Mouse (Mus musculus) c-Kit-positive CD71-positive TER-119-negative erythroid progenitor cells, embryonic 14.5 days (primary cell): Measurements from ENCODE around the gene Serpine1.

Experiments
- DNase-seq: peaks from one replicate; pipeline ENCODE4 v3.0.0-alpha.2; 2013; ENCODE audit warnings: low read depth

Serpine1 gene

GRCm38 (mm10) chr5:137054873-137055272 lies 17.2 kb downstream of the Serpine1 start:
- no peak for DNase-seq

DNA sequence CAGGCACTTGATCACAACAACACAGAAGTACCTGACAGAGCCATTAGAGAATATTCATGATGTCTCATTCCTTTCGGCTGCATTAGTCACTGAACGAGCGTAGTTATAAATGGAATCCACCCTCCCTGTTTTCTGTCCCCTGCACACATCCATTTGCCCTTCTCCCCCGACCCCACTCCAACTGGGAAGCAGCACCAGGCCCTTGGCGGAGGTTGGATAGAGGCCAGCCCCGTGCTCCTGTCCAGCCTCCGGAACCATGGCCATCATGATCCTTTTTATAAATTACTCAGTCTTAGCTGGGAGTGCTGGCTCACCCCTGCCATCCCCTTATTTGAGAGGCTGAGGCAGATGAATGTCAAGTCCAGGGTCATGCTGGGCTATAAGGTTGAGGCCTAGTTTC lies 17.8 kb downstream of the Serpine1 start:
- DNase-seq, result no peak

GRCm38 (mm10) chr5:137051914-137052505 lies 20.1 kb downstream of the Serpine1 start:
- no peak for DNase-seq

GRCm38 (mm10) chr5:137051125-137051524 lies 20.9 kb downstream of the Serpine1 start:
- DNase-seq, result no peak

DNA sequence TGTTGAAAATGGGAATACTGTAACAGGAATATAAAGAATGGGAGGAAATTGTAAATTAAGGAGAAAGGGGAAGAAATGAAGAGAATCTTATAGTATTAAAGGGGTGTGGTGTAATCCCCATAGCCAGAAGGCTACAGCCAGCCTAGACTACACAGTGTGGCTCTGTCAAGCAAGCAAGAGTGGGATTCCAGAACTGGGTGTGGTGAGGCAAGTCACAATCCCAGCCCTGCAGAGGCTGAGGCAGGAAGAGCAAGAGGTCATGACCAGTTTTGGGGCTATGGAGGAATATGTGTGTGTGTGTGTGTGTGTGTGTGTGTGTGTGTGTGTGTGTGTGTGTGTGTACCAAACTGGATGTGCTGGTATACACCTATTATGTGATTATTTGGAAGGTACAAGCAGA lies 25.1 kb downstream of the Serpine1 start:
- no peak for DNase-seq

DNA sequence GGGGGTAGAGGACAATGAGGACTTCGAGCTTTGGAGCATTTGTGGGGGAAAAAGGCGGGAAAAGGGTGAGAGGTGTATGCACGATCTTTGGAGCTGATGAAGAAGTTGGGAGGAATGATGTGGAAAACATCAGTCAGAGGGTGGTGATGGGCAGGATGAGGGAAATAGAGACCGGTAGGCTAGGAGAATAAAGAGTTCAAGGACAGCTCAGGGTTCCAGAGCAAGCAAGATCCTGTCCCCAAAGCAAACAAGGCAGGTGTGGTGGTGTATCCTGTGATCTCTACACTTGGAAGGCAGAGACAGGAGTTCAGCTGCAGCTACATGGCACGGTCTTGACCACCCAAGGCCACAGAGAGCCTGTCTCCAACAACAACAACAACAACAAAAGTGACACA lies 25.7 kb downstream of the Serpine1 start:
- DNase-seq, result no peak

DNA sequence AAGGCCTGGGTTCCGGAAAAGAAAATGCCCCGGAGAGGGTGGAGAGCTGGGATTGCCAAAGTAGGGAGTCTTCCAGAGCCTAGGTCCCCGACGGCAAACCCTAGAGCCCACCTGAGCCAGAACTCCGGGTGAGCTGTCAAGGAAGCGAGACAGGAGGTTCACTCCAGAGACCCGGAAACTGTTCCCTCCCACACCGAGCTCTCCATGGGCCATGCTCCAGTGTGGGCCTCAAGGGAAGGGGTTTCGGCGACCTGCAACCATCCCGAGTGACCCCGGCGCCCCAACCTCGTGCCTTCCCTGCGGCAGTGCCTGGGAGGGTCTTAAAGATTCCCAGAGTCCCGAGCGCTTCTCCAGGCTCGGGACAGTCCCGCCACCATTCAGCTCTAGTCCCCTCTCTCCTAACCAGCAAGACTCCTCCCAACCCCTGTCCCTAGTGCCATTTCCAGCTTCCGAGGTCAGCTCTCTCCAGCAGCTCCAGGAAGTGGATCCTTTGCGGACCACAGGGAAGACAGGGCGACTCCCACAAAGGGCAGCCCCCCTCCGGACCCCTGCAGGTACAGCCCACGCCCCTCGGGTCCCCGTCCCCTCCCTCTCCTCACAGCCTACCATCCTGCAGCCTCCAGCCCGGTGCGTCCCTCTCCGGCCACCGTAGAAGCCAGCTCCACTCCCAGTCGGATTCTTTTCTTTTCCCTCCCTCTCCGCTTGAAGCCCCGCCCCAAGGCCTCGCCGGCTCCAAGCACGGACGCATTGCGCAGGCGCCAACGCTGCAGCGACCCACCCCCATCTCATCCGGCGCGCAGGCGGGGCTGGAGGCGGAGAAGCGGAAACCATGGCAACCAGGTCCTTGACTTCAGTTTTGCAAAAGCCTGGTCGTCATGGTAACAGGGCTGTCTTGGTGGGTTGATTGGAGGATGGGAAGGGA lies 26.4 kb downstream of the Serpine1 start, which contains the start of gene Ap1s1:
Gene Ap1s1 (minus strand): TSS at position 734 of the 922 bp plus-strand sequence.
- peak; percentile 88 for DNase-seq

DNA sequence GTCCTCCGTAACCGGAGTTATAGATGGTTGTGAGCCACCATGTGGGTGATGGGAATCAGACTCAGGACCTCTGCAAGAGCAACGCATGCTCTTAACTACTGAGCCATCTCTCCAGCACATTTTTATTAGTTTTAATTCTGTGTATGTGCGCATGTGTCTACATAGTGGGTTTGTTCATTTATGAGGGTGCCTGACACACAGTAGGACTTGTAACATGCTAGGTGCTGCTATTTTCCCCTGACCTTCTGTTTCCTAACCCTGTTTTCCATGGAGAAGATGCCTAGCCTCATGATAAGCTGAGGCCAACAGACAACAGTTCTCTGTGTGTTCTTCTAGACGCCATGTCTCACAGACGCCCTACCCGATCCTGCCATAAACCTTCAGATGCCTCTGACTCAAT lies 28.1 kb downstream of the Serpine1 start:
- no peak for DNase-seq

GRCm38 (mm10) chr5:137041442-137041841 lies 30.6 kb downstream of the Serpine1 start:
- DNase-seq, result no peak

DNA sequence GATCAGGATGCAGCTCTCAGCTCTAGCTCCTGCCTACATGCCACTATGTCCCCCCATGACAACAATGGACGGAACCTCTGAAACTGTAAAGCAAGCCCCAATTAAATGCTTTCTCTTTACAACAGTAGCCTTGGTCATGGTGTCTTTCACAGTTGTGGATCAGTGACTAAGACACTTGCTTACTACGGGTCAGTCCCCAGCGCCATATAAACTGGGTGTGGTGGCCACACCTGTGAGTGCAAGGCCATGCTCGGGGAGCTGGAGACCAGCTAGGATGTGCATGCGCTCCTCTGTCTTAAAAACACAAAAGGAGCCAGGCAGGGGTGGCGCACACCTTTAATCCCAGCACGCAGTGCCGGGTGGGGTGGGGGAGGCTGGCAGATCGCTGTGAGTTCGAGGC lies 32.6 kb downstream of the Serpine1 start:
- DNase-seq, result no peak

DNA sequence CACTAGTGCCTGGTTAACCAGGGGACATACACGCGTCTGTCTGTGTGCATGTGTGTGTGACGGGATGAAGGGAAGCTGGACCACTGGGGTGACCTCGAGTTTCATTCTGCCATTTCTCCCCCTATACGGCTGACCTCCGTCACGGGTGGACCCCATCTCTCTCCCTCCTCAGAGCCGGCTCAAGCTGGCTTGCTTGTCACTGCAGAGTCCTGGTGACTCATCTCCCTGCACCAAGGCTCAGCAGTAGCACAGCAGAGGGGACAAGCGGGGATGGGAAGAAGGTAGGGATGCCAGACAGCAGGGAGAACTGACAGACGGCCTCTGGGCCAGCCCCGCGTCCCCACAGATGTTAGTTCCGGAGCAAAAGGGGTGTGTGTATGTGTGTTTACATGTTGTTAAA lies 35.9 kb downstream of the Serpine1 start:
- no peak for DNase-seq

GRCm38 (mm10) chr5:137032641-137033074 lies 39.4 kb downstream of the Serpine1 start:
- peak; percentile 82 for DNase-seq

DNA sequence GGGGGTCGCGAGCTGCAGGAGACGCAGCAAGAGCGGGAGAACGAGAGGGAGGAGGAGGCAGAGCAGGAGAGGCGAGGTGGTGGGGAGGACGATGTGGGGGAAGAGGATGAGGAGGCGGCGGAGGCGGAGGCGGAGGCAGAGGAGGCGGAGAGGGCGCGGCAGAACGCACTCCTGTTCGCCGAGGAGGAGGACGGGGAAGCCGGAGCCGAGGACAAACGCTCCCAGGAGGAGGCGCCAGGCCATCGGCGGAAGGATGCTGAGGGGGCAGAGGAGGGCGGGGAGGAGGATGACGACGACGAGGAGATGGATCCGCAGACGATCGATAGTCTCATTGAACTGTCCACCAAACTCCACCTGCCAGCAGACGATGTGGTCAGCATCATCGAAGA lies 40.0 kb downstream of the Serpine1 start:
- no peak for DNase-seq

GRCm38 (mm10) chr5:137031076-137032032 lies 40.7 kb downstream of the Serpine1 start:
- DNase-seq, result no peak

DNA sequence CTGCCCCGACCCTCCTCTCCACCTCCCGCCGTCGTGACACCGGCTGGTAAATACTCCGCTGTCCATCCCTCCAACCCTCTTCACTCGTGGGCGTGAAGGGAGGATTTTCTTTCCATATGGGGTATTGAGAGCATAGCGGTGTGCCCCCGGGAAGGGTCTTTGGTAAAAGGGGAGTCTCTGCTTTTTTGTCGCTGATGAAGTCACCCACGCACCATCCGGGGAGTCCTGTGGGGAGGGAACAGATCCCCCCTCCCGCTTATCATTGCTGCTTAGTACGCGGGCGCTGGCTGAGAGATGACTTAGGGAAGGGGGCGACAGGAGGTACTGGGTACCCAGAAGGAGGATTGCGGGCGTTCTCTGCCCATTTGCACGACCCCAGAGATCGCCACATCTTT lies 41.7 kb downstream of the Serpine1 start:
- no peak for DNase-seq

- DNase-seq, result peak; percentile 96
Observed at GRCm38 (mm10) chr5:137029643-137030415, 42.2 kb downstream of the Serpine1 start.

GRCm38 (mm10) chr5:137029273-137029585 lies 42.8 kb downstream of the Serpine1 start:
- no peak for DNase-seq

- DNase-seq, result no peak
Observed at GRCm38 (mm10) chr5:137028561-137029272, 43.4 kb downstream of the Serpine1 start.

DNA sequence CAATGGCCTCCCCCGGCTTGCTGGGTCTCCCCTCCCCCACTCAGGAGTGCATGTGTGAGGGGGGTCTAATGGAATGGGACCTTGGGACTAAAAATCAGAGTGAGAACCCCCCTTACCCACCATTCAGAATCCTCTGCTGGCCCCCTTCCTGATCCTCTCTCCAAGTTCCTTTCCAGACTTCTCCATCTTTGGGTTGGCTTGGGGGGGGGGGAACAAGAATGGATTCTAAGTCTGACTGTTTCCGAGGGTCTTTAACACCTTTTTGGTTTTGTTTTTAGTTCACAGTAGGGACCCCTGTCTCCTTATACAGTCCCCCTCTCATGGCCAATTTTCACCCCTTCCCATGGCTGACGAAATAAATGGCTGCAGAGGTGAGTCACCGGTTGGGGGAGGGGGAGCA lies 46.0 kb downstream of the Serpine1 start, which contains the start of gene Vgf:
Gene Vgf (plus strand): TSS at position 301 of the 400 bp plus-strand sequence.
- DNase-seq, result no peak

GRCm38 (mm10) chr5:137025132-137025531 lies 46.9 kb downstream of the Serpine1 start:
- no peak for DNase-seq

GRCm38 (mm10) chr5:137024318-137024717 lies 47.8 kb downstream of the Serpine1 start:
- no peak for DNase-seq
